Mouse (Mus musculus): ENCODE data around the gene Tmem240.
A peak's percentile ranks its signal among the peaks of the same experiment; 100 is the strongest.

GRCm38 (mm10) chr4:155744474-155744873 lies 9.9 kb downstream of the Tmem240 start:
- TF ChIP-seq POLR2A (IDR thresholded peaks at IDR 0.05; ENCODE audit: borderline replicate concordance, insufficient read depth, low read length) (peak; percentile 15; the same call in 1 of the 2 replicates), CTCF (IDR thresholded peaks at IDR 0.05; ENCODE audit: borderline replicate concordance, insufficient read depth, low read depth, low read length) (no peak)
